Mouse (Mus musculus) CH12.LX (cell line): ENCODE results near the gene 4930544D05Rik. TPM values are rescaled to one million over a fixed set of nuclear protein-coding genes. Genes with fewer than 3 reads are reported as not detected.
A peak's percentile ranks its signal among the peaks of the same experiment; 100 is the strongest.

Source experiments
- DNase-seq: peaks from one replicate; pipeline ENCODE4 v3.0.0-alpha.2; 2013; ENCODE audit errors: extremely low read depth
- H3K27ac ChIP-seq: 2 replicates; pipeline ENCODE4 v1.5.1; 2012; ENCODE audit warnings: low read depth, mild to moderate bottlenecking, control low read depth, moderate library complexity; ENCODE audit not compliant: insufficient read depth
- H3K27me3 ChIP-seq: replicated peaks from 2 replicates; pipeline ENCODE3; 2012; ENCODE audit warnings: inconsistent platforms
- H3K36me3 ChIP-seq, 2 experiments: replicated peaks in 1 of 2; 2 replicates each; pipeline versions ENCODE3 to v1.6.1; 2012; ENCODE audit warnings: inconsistent platforms in 1 of 2, low read length in 1 of 2, mild to moderate bottlenecking in 1 of 2, mixed read lengths in 1 of 2, moderate library complexity in 1 of 2; ENCODE audit not compliant: control insufficient read depth in 1 of 2, insufficient read depth in 1 of 2
- H3K4me1 ChIP-seq, 2 experiments: 2 replicates each; pipeline ENCODE4 v1.6.1; 2012; ENCODE audit warnings: inconsistent platforms in 1 of 2, moderate library complexity in 1 of 2; ENCODE audit not compliant: insufficient read depth in 2 of 2, control insufficient read depth in 1 of 2
- H3K4me2 ChIP-seq: 2 replicates; pipeline ENCODE4 v1.6.1; 2012; ENCODE audit warnings: low read depth, mild to moderate bottlenecking, control low read depth; ENCODE audit not compliant: poor library complexity, insufficient read depth, severe bottlenecking
- H3K4me3 ChIP-seq, 3 experiments: fragments of 150-350 bp in 1 of 3; sonication (generic) in 1 of 3; replicated peaks in 1 of 3; 2 replicates each; pipeline versions ENCODE3 to v1.5.1; 2011 to 2012; ENCODE audit warnings: low read depth in 2 of 3, low read length in 2 of 3, mild to moderate bottlenecking in 2 of 3, moderate library complexity in 2 of 3, control low read depth in 1 of 3, improper control_type of control experiment in 1 of 3, inconsistent platforms in 1 of 3, mixed read lengths in 1 of 3; ENCODE audit not compliant: poor library complexity in 1 of 3
- H3K79me2 ChIP-seq: replicated peaks from 2 replicates; pipeline ENCODE4 v1.6.1; 2012; ENCODE audit warnings: mild to moderate bottlenecking, moderate library complexity; ENCODE audit not compliant: control insufficient read depth, poor library complexity, insufficient read depth, severe bottlenecking; ENCODE audit errors: extremely low read depth
- H3K9ac ChIP-seq: 2 replicates; pipeline ENCODE4 v1.6.1; 2012; ENCODE audit warnings: low read depth, mild to moderate bottlenecking, control low read depth, moderate library complexity; ENCODE audit not compliant: insufficient read depth
- H3K9me3 ChIP-seq: replicated peaks from 2 replicates; pipeline ENCODE3; 2012; ENCODE audit warnings: low read length, inconsistent platforms, mixed read lengths
- BHLHE40 ChIP-seq: IDR thresholded peaks from 2 replicates; pipeline ENCODE4 v1.6.1; 2011; ENCODE audit warnings: mild to moderate bottlenecking, low read depth, low read length, improper control_type of control experiment
- CHD1 ChIP-seq: IDR thresholded peaks from 2 replicates; pipeline ENCODE4 v1.6.1; 2012; ENCODE audit warnings: low read depth, low read length, improper control_type of control experiment, inconsistent platforms
- CHD2 ChIP-seq: IDR thresholded peaks from 2 replicates; pipeline ENCODE4 v1.6.1; 2011; ENCODE audit warnings: low read length, improper control_type of control experiment
- E2F4 ChIP-seq: IDR thresholded peaks from 2 replicates; pipeline ENCODE4 v1.6.1; 2011; ENCODE audit warnings: low read depth, low read length, improper control_type of control experiment; ENCODE audit not compliant: insufficient replicate concordance
- ELF1 ChIP-seq: IDR thresholded peaks from 2 replicates; pipeline ENCODE4 v1.6.1; 2014; ENCODE audit warnings: low read depth, mild to moderate bottlenecking, inconsistent platforms, low read length, improper control_type of control experiment
- EP300 ChIP-seq: IDR thresholded peaks from 2 replicates; pipeline ENCODE4 v1.6.1; 2011; ENCODE audit warnings: low read length, improper control_type of control experiment
- ETS1 ChIP-seq: conservative IDR thresholded peaks from 2 replicates; pipeline ENCODE4 v1.6.1; 2012; ENCODE audit warnings: low read depth, mild to moderate bottlenecking, inconsistent platforms, low read length, improper control_type of control experiment, moderate library complexity
- GABPA ChIP-seq: IDR thresholded peaks from 2 replicates; pipeline ENCODE4 v1.6.1; 2012; ENCODE audit warnings: low read depth, low read length, improper control_type of control experiment, inconsistent platforms; ENCODE audit not compliant: insufficient replicate concordance
- HCFC1 ChIP-seq: IDR thresholded peaks from 2 replicates; pipeline ENCODE4 v1.6.1; 2012; ENCODE audit warnings: low read depth, mild to moderate bottlenecking, inconsistent platforms, low read length, improper control_type of control experiment
- IRF4 ChIP-seq: IDR thresholded peaks from 2 replicates; pipeline ENCODE4 v1.6.1; 2014; ENCODE audit warnings: low read depth, mild to moderate bottlenecking, inconsistent platforms, low read length, improper control_type of control experiment
- JUN ChIP-seq: IDR thresholded peaks from 2 replicates; pipeline ENCODE4 v1.6.1; 2011; ENCODE audit warnings: low read depth, mild to moderate bottlenecking, low read length, improper control_type of control experiment, moderate library complexity; ENCODE audit not compliant: insufficient read depth
- JUND ChIP-seq: conservative IDR thresholded peaks from 2 replicates; pipeline ENCODE4 v1.6.1; 2011; ENCODE audit warnings: low read depth, low read length, improper control_type of control experiment
- KAT2A ChIP-seq: IDR thresholded peaks from 2 replicates; pipeline ENCODE4 v1.6.1; 2012; ENCODE audit warnings: low read length, improper control_type of control experiment, inconsistent platforms; ENCODE audit not compliant: insufficient replicate concordance
- MAFK ChIP-seq: IDR thresholded peaks from 2 replicates; pipeline ENCODE4 v1.6.1; 2011; ENCODE audit warnings: low read length, improper control_type of control experiment; ENCODE audit not compliant: insufficient replicate concordance
- MAX ChIP-seq: IDR thresholded peaks from 2 replicates; pipeline ENCODE4 v1.6.1; 2011; ENCODE audit warnings: low read length, improper control_type of control experiment
- MAZ ChIP-seq: IDR thresholded peaks from 2 replicates; pipeline ENCODE4 v1.6.1; 2012; ENCODE audit warnings: low read depth, mild to moderate bottlenecking, inconsistent platforms, low read length, improper control_type of control experiment, moderate library complexity
- MEF2A ChIP-seq: IDR thresholded peaks from 2 replicates; pipeline ENCODE4 v1.6.1; 2014; ENCODE audit warnings: low read depth, mild to moderate bottlenecking, inconsistent platforms, low read length, improper control_type of control experiment, borderline replicate concordance
- MXI1 ChIP-seq: IDR thresholded peaks from 2 replicates; pipeline ENCODE4 v1.6.1; 2011; ENCODE audit warnings: mild to moderate bottlenecking, low read depth, low read length, improper control_type of control experiment
- MYC ChIP-seq: IDR thresholded peaks from 2 replicates; pipeline ENCODE4 v1.6.1; 2011; ENCODE audit warnings: low read depth, mild to moderate bottlenecking, improper control_type of control experiment, low read length
- NELFE ChIP-seq: IDR thresholded peaks from 2 replicates; pipeline ENCODE4 v1.6.1; 2011; ENCODE audit warnings: low read depth, low read length, improper control_type of control experiment
- NRF1 ChIP-seq: IDR thresholded peaks from 2 replicates; pipeline ENCODE4 v1.6.1; 2014; ENCODE audit warnings: low read depth, mild to moderate bottlenecking, inconsistent platforms, low read length, improper control_type of control experiment, moderate library complexity
- PAX5 ChIP-seq: IDR thresholded peaks from 2 replicates; pipeline ENCODE4 v1.6.1; 2012; ENCODE audit warnings: low read length, inconsistent platforms, mixed read lengths
- POLR2A ChIP-seq: IDR thresholded peaks from 2 replicates; pipeline ENCODE4 v1.6.1; 2011; ENCODE audit warnings: low read depth, mild to moderate bottlenecking, improper control_type of control experiment, low read length
- POLR2AphosphoS2 ChIP-seq: IDR thresholded peaks from 2 replicates; pipeline ENCODE4 v1.6.1; 2011; ENCODE audit warnings: low read depth, low read length, improper control_type of control experiment
- RAD21 ChIP-seq: IDR thresholded peaks from 2 replicates; pipeline ENCODE4 v1.6.1; 2011; ENCODE audit warnings: low read depth, mild to moderate bottlenecking, low read length, improper control_type of control experiment, moderate library complexity
- RCOR1 ChIP-seq: conservative IDR thresholded peaks from 2 replicates; pipeline ENCODE4 v1.6.1; 2012; ENCODE audit warnings: low read depth, mild to moderate bottlenecking, inconsistent platforms, low read length, improper control_type of control experiment
- SIN3A ChIP-seq: IDR thresholded peaks from 2 replicates; pipeline ENCODE4 v1.6.1; 2012; ENCODE audit warnings: low read length, improper control_type of control experiment, inconsistent platforms
- SMC3 ChIP-seq: IDR thresholded peaks from 2 replicates; pipeline ENCODE4 v1.6.1; 2011; ENCODE audit warnings: low read depth, low read length, improper control_type of control experiment
- TBP ChIP-seq: conservative IDR thresholded peaks from 2 replicates; pipeline ENCODE4 v1.6.1; 2011; ENCODE audit warnings: low read depth, low read length, improper control_type of control experiment
- TCF12 ChIP-seq: IDR thresholded peaks from 2 replicates; pipeline ENCODE4 v1.6.1; 2014; ENCODE audit warnings: low read depth, mild to moderate bottlenecking, inconsistent platforms, low read length, improper control_type of control experiment
- UBTF ChIP-seq: IDR thresholded peaks from 2 replicates; pipeline ENCODE4 v1.6.1; 2012; ENCODE audit warnings: low read depth, mild to moderate bottlenecking, inconsistent platforms, low read length, improper control_type of control experiment, moderate library complexity
- USF1 ChIP-seq: IDR thresholded peaks from 2 replicates; pipeline ENCODE4 v1.6.1; 2014; ENCODE audit warnings: low read depth, mild to moderate bottlenecking, inconsistent platforms, low read length, improper control_type of control experiment
- USF2 ChIP-seq: conservative IDR thresholded peaks from 2 replicates; pipeline ENCODE4 v1.6.1; 2011; ENCODE audit warnings: low read depth, low read length, improper control_type of control experiment
- ZC3H11A ChIP-seq: IDR thresholded peaks from 2 replicates; pipeline ENCODE4 v1.6.1; 2012; ENCODE audit warnings: low read depth, mild to moderate bottlenecking, inconsistent platforms, low read length, improper control_type of control experiment
- ZKSCAN1 ChIP-seq: IDR thresholded peaks from 2 replicates; pipeline ENCODE4 v1.6.1; 2012; ENCODE audit warnings: low read depth, inconsistent platforms, low read length, improper control_type of control experiment, borderline replicate concordance
- ZMIZ1 ChIP-seq: IDR thresholded peaks from 2 replicates; pipeline ENCODE4 v1.6.1; 2012; ENCODE audit warnings: low read depth, mild to moderate bottlenecking, inconsistent platforms, low read length, improper control_type of control experiment
- ZNF384 ChIP-seq: IDR thresholded peaks from 2 replicates; pipeline ENCODE4 v1.6.1; 2012; ENCODE audit warnings: low read depth, low read length, improper control_type of control experiment, inconsistent platforms
- dilution Hi-C: fragments of 300-500 bp; cut with MboI; formaldehyde crosslinking; loops from 2 replicates; pipeline ENCODE4 v1.14.3; 2020; ENCODE audit warnings: low sequenced_read_pairs; ENCODE audit not compliant: extremely low pct_unique_long_range_greater_than_20kb, extremely low pct_ligation_motif_present
- in situ Hi-C: fragments of 300-500 bp; cut with MboI; formaldehyde crosslinking; loops from 3 replicates; pipeline ENCODE4 v1.14.3; 2019; ENCODE audit warnings: low sequenced_read_pairs, low pct_ligation_motif_present, low pct_unique_long_range_greater_than_20kb, mixed read lengths
- polyA plus RNA-seq: library from polyadenylated mRNA; unstranded; fragments of >175 nt; gene quantifications from 2 replicates; pipeline ENCODE4 v1.2.1, GENCODE M21; 2012; ENCODE audit warnings: low read depth; ENCODE audit not compliant: insufficient read length
- total RNA-seq, 2 experiments: library from RNA; depleted of rRNA; stranded (reverse); fragments of 300-350 nt in 1 of 2; fragments of >200 nt in 1 of 2; gene quantifications; 2 replicates each; pipeline ENCODE4 v1.2.3; 2012 to 2014

The 4930544D05Rik gene
- total and polyA plus RNA-seq, 3 experiments, result 0.17 TPM; not detected in 2

- no peaks in the 10 kb centered on the region for H3K9me3 ChIP-seq
- H3K27ac ChIP-seq, result peak overlapping the region; percentile 95
- H3K79me2 ChIP-seq, result peaks cover 36% of the 10 kb centered on the region
- in situ Hi-C loops, result no loop called here
- TF ChIP-seq SIN3A (peak; percentile 74; the same call in 1 of the 2 replicates), BHLHE40 (peak; percentile 94), MAFK (0 out of 2 replicates have a peak, but pooled peaks have one; percentile 25), MEF2A (no peak), RAD21 (no peak), CHD2 (no peak), NRF1 (peak; percentile 32; the same call in 1 of the 2 replicates), UBTF (no peak; the same call in 1 of the 2 replicates), TBP (peak; percentile 67; the same call in 1 of the 2 replicates), NELFE (peak; percentile 56; the same call in 1 of the 2 replicates), E2F4 (no peak), MXI1 (peak; percentile 89; the same call in 1 of the 2 replicates), MYC (peak; percentile 90), USF2 (no peak), ELF1 (peak; percentile 45), TCF12 (peak; percentile 45), ZNF384 (peak; percentile 15; the same call in 1 of the 2 replicates), ZKSCAN1 (no peak), POLR2A (peak; percentile 55), ETS1 (peak; percentile 52; the same call in 1 of the 2 replicates), MAZ (peak; percentile 60; the same call in 1 of the 2 replicates), ZC3H11A (no peak), USF1 (peak; percentile 56), PAX5 (no peak), HCFC1 (peak; percentile 40), JUN (no peak), EP300 (peak; percentile 5; the same call in 1 of the 2 replicates), RCOR1 (no peak), JUND (no peak), IRF4 (no peak), SMC3 (no peak), MAX (peak; percentile 94), CHD1 (no peak; the same call in 1 of the 2 replicates), POLR2AphosphoS2 (no peak; the same call in 1 of the 2 replicates), GABPA (no peak), KAT2A (peak; percentile 61; the same call in 1 of the 2 replicates), ZMIZ1 (peak; percentile 57; the same call in 1 of the 2 replicates)
- peak; percentile 64 for DNase-seq
- H3K4me3 ChIP-seq, result peak overlapping the region; percentile 65 to 78 (median 69)
- H3K4me2 ChIP-seq, result peak overlapping the region; percentile 62
- H3K36me3 ChIP-seq, result peaks cover 19 to 46% of the 10 kb centered on the region in 2 experiments
- dilution Hi-C loops, result no loop called here
- H3K27me3 ChIP-seq, result no peaks in the 10 kb centered on the region
- H3K4me1 ChIP-seq, result peaks cover 10 to 43% of the 10 kb centered on the region in 2 experiments
- peak overlapping the region; percentile 90 for H3K9ac ChIP-seq
These were observed 40.2 kb downstream of the 4930544D05Rik start for GRCm38 (mm10) chr11:70655571-70656455.
